Mouse (Mus musculus) T-cell, adult 2 months (primary cell): Measurements from ENCODE around the gene Hist1h2bk.
"Not testable (repeated sequence)": the region's sequence is repeated elsewhere in the genome, so short reads cannot be mapped to it uniquely, and the experiment has no call there.

ENCODE experiments used
- DNase-seq: peaks from one replicate; pipeline ENCODE4 v3.0.0; 2022; ENCODE audit warnings: low spot score

The Hist1h2bk gene

GRCm38 (mm10) chr13:22040464-22041141 is 4.9 kb downstream of the Hist1h2bk start:
- no peak for DNase-seq

- DNase-seq, result peak; percentile 86
Measured at GRCm38 (mm10) chr13:22041142-22041536, 5.5 kb downstream of the Hist1h2bk start, which contains the start of gene Hist1h4i. Hist1h4i (minus strand) TSS chr13:22041362.

- no peak for DNase-seq
Measured at GRCm38 (mm10) chr13:22041651-22042567, 6.2 kb downstream of the Hist1h2bk start.

GRCm38 (mm10) chr13:22042568-22043502 is 7.2 kb downstream of the Hist1h2bk start, which contains the start of the genes Hist1h2ag and Hist1h2bj:
Hist1h2ag (minus strand) TSS chr13:22042944.
Hist1h2bj (plus strand) TSS chr13:22043214.
- peak; percentile 87 for DNase-seq

GRCm38 (mm10) chr13:22043503-22044431 is 8.1 kb downstream of the Hist1h2bk start:
- DNase-seq, result no peak

GRCm38 (mm10) chr13:22044432-22045155 is 8.9 kb downstream of the Hist1h2bk start:
- no peak for DNase-seq

GRCm38 (mm10) chr13:22045311-22045710 is 9.6 kb downstream of the Hist1h2bk start:
- no peak for DNase-seq

- no peak for DNase-seq
Measured at GRCm38 (mm10) chr13:22049041-22049440, 13.4 kb downstream of the Hist1h2bk start.

- DNase-seq, result peak; percentile 69
Measured at GRCm38 (mm10) chr13:22049737-22050440, 14.2 kb downstream of the Hist1h2bk start.

GRCm38 (mm10) chr13:22050591-22051522 is 15.2 kb downstream of the Hist1h2bk start:
- peak; percentile 86 for DNase-seq

GRCm38 (mm10) chr13:22051523-22051859 is 15.8 kb downstream of the Hist1h2bk start:
- DNase-seq, result no peak

GRCm38 (mm10) chr13:22053754-22054153 is 18.1 kb downstream of the Hist1h2bk start:
- DNase-seq, result no peak

- no peak for DNase-seq
Measured at GRCm38 (mm10) chr13:22061422-22061821, 25.8 kb downstream of the Hist1h2bk start.

GRCm38 (mm10) chr13:22063468-22063867 is 27.8 kb downstream of the Hist1h2bk start:
- no peak for DNase-seq

- DNase-seq, result not testable (repeated sequence)
Measured at GRCm38 (mm10) chr13:22084140-22084539, 48.5 kb downstream of the Hist1h2bk start, which contains the start of gene Vmn1r188. Vmn1r188 (plus strand) TSS chr13:22084440.
